Mouse (Mus musculus) thymus, postnatal 36 days (tissue): ENCODE data around the gene Lnx2.

Experiments used
- DNase-seq, 2 experiments: peaks; one replicate each; pipeline ENCODE4 v3.0.0; 2022; ENCODE audit warnings: mixed read lengths in 2 of 2

The Lnx2 gene

DNA sequence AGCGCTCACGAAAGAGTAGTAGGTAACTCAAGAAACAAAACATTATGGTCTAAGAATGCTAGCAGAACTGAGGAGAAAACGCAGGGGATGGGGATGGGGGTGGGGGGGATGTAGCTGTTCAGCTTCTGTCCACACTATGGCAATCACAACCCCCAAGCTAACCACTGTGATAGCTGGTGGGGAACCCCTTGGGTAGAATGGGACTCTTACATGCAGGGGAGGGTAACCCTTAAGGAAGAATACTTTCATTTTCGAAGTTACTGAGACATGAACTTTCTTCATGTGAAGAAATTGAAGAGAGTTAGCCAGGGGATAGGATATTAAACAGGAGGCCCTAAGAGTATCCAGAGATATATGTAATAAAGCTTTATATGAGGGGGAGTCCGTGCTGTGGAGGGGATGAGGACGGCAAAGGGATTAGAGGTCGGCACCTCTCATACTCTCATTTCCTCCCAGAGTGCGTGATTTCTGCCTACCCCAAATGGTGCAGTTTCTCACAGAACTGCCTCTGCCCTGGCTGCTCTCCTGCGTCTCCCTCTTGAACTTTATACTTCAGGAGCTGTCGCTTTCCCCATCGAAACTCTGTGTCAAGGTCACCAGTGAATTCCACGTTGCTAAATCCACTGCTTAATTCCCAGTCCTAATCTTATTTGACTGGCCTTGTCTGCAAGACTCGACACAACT is 25.4 kb downstream of the Lnx2 start:
- no peak for DNase-seq

DNA sequence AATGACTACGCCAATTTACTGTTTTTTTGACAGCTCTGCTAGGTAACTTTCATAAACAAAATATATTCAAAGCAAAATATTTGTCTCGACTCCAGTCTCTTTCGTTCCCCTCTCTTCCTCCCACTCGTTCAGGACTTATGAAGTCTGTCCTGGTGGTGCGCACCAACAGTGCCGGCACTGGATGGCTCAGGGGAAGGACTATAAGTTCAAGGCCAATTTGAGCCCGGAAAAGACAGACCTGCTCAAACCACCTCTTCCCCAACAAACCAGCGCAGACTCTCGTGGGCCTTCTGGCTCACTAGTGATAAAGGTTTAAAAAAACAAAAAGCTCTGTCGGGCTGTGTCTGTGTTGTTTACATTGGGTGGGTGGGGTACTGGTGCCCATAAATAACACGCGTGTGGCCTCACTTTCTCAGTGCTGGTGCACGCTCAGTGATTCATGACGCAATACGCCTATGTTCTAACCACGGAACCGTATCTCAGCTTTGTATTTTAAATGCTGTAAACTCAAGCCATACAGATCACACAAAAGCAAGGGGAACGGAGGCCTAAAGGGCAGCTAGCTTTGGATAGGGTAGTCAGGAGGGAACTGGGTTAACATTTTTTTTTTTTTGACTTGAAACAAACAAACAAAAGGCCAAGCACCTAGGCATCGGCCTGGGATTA is 26.7 kb downstream of the Lnx2 start:
- DNase-seq = no peak

DNA sequence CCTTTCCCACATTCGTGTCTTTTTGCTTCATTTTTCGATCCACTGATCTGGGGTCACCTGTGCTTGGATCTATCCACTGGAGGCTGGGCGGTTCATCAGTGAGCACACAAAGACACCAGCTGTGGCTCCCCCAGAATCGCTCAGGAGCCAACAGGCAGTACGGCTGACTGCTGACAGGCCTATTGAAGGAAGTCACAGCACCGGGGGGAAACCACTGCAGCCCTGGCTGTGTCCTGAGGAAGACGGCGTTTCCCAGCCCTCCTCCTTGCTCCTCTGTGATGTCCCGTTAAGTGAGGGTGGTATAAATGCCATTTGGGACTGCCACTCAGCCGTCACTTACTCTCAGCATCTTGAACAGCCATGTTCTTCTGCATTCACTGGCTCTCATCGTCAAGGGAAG is 30.5 kb downstream of the Lnx2 start:
- no peak for DNase-seq

DNA sequence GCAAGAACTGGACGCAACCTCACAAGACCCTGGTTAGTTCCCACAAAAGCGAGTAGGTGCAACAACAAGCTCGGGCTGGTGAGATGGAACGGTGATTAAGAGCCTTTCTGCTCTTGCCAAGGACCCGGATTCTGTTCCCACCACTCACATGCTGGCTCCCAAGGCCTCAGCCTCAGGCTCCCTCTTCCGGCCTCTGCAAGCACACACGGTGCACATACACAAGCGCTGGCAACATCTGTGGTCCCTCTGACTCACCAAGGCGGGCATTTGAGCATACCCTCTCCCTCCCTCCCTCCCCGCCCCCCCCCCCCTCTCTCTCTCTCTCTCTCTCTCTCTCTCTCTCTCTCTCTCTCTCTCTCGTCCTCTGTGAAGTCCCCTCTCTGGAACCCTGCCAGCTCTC is 31.1 kb downstream of the Lnx2 start:
- DNase-seq = no peak

DNA sequence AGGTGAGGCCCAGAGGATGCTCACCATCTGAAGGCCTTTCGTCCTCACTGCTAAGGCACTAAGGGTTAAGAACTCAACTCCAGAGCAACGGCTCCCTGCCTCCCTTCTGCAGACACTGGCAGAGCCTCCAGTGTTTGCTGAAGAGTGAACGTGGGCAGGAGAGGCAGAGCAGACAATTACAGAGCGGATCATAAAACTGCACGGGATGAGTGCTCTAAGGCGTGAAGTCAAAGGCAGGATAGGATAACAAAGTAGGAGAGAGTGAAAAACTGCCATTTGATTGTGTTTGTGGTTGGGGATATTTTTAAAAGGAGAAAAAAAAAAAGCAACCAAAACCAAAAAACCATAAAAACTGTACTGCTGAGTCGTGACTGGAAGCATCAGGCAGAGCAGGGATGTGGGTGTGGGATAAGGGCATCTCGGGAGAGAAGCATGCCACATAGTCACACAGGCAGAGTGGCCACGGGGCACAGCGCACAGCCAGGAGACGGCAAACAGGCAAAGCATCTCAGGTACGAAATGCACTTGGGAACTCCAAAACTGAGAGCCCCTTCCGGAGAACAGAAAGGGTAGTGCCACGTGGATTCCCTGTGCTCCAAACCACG is 33.0 kb downstream of the Lnx2 start:
- DNase-seq = no peak

DNA sequence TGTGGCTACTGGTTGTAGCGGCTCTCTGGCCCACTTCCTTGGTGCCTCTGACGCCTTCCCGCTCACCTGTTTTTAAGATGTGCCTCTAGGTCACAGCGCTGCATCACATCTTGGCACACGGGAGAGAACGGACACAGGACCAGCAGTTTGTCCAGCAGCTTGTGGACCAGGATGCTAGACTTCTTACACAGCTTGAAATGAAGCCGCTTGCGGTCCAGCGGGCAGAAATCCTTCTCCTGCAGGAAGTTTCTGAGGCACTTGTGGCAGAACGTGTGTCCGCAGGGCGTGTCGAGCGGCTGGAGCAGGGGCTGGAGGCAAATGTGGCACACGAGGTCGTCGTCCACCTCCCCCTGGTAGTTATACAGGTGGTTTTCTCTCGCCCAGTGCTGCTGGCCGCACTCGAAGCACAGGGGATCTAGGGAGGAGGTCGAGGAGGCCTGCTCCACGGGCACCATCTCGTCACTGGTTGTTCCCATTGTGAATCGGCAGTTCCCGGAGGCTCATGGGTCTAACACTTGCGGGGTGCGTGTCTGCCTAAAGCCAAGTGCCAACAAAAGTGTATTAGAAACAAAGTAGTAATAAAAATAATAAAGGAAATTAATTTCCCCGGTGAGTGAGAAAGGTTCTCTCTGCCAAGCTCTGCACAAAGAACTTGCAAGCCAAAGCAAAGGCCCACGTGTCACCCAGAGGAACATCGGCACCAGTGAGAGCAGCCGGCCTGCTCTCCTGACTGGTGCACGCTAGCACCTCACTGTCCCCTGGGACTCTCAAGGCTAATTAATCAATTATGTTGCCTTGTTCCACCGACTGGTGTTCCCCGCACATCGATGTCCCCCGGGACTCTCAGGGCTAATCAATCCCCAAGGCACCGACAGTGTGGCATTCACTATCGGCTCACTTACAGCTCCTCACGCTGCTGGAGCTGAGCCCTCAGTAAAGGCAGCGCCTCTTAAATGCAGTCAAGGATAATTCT is 34.1 kb downstream of the Lnx2 start:
- DNase-seq = no peak

DNA sequence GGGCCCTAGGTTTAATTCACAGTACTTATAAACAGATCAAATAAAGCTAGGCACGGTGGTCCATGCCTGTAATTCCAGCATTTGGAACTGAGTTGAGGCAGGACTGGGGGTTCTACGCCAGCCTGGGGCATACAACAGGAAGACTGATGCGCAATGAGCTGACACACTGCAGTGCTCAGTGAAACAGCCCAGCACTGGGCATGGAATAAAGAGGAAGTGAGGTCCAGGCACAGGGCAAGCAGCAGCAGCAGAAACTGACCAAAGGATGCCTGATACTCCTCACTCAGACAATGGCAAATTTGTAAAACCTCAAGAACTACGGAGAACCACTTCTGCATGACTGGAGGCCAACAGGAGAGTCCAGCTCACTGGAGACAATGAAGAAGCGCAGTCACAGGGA is 37.0 kb downstream of the Lnx2 start:
- DNase-seq = no peak

DNA sequence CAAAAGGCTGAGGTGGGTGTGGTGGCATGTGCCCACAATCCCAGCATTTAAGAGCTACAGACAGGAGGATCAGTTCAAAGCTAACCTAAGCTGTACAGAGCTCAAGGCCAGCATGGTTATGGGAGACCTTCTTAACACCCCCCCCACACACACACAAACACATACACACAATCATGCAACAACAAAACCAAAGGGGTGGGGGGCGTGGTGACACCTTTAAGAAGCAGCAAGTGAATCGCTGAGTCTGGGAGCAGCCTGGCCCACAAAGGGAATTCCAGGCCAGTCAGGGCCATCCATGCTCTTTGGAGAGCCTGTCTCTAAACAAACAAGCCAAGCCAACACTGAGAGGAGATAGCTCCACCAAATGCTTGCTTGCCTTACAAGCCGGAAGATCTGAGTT is 38.8 kb downstream of the Lnx2 start:
- DNase-seq = no peak

DNA sequence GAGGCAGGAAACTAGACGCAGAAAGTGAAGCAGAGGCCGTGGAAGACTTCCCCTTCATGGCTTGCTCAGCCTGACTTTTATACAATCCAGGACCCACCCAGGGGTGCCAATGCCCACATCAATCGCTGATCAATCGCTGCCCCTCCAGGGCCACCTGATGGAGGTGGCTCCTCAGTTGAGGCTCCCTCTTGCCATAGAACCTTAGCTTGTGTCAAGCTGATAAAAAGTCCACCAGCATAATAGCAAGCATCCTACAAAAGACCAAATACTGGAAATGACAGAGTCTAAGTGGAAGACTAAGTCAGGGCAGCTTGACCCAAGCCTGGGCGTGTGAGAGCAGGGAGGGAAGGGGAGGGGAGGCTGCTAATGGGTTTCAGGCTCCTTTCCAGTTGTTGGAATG is 39.7 kb downstream of the Lnx2 start:
- no peak for DNase-seq

DNA sequence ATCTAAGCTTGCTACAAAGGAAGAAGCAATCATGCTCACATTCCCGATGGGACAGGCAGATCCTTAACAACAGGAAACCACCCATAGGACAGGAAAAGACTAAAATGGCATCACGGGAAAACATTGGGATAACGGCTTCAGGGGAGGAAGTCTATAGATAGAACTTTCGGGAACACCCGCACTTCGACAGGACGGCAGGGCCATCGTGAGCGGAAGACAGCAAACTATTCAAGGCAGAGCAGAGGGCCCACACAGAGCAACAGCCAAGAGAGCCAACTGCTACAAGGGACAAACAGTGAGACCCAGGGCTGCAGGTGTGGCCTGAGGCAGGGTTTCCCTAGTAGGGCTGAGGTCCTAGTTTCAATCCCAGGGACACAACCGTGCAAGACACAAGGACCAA is 40.4 kb downstream of the Lnx2 start:
- no peak for DNase-seq

DNA sequence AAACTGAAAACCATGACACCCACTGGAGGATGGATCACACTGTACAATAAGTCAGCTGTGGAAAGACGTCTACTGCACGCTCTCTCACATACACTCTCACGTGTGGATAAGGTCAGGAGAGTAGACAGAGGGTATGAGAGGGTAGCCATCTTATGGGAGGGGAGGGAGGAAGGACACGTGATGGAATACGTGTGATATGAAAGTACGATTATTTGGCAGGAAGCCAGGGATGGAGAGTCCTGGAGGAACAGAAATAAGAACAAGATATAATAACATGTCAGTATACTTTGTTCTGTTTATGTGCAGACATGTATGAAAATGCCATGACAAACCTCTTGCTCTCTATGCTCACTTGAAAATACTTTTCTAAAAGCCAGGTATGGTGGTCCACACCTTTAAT is 41.1 kb downstream of the Lnx2 start:
- DNase-seq = no peak

DNA sequence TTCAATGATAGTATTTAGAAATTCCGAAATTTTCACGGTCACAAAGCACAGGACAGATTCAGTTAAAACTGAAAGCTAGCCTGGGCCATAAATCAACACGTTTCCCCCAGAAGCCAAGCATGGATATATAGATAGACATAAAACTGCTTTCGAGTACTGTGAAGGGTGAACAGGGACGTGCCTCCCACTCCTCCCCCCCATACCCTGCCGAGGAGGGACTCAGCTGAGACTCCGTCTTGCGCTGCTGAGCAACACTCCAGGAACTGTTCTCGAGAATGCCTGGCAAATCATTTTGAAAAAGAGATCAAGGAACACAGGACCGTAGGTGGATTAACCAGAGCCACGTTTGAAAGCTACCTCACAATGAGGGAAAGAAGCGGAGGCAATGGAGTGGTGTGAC is 42.1 kb downstream of the Lnx2 start:
- no peak for DNase-seq

DNA sequence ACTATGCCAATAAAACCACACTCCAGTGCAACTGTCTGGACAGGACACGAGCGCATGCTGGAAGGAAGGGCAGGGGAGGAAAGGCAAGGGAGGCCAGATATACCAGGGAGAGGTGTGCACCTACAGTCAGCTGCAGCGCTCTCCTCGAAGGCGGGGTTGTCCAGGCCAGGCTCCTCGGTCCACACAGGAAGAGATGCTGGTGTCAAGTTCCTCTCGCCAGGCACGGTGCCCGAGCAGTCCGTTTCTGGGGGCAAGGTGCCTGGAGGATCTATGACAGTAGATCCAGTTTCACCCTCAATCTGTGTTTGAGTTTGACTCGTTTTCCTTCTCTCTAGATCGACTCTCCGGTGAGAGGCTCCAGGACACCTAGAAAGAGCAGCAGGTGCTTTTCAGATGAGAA is 43.2 kb downstream of the Lnx2 start:
- no peak for DNase-seq

DNA sequence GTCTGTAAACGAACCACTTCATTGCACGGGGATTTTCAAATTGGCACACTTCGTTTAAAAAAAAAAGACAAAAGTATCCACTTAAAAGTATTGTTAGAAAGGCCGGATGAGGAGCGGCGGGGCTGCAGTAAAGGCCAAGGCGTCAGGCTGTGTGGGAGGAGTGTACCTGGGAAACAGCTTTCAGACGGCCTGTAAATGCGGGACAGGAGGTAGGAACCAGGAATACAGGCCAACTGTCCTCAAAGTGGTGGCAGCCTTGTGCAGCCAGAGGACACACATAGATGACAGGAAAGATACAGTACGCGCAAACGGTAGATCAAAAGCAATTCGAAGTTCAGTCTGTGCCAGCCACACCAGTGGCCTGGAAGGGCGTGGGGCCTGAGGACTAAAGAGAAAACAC is 45.1 kb downstream of the Lnx2 start:
- DNase-seq = no peak

DNA sequence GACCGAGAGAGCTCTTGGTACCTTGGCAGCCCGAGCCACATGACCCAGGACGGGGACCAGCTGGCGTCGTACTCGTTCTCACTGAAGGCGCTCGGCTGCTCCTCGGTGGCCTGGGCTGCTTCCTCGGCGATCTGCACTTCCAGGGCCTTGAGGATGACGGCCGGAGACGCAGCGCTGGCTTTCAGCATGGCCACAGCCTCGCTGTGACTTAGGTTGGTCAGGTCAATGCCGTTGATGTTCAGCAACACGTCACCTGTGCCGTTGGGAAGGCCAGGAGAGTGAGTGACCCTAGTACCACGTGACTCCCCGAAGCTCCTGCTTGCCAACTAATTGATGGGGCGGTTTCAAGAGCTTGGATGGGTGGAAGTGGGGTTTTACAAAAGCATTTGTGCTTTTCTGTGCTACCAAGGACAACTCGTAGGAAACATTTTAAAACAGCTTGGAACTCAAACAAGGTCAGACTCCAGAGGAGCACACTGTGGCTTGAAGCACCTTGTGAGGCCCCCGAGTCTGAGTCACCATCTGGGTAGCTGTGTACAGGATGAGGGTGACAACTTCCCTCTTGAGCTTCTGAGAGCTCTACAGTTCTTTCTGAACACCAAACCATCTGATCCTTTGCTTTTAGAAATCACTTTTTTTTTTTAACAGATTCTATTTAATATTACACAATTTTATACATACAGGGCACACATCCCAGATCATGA is 51.9 kb downstream of the Lnx2 start:
- no peak for DNase-seq

DNA sequence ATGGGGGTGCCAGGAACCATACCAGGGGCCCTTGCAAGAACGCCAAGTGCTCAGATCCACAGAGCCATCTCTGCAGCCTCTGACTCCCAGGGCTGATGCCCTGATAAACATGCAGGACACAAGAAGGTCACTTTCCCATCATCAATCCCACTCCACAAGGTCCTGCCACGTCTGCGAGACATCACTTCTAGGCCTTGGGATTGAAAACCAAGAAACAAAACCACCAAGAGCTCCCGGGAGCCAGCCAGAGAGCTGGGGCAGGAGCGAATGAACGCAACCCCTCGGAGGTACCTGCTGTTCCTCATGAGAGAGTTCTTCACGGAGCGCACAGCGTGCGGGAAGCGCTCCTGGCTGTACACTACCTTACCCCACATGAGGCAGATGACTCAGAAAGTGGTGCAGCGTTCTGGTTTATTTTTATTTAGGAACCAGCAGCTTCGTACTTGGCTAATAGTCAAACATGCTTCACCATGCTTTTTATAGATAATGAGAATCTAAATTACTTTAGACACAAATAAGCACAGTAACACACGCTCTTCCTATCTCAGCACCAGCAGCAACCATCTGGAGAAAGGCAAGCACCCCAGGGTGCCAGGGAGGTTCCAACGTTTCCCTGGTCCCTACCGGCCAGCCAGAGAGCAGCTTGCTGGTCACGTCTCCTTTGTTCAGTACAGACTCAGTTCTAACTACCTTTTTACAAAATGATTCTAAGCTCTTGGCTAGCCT is 53.0 kb downstream of the Lnx2 start:
- DNase-seq = no peak

DNA sequence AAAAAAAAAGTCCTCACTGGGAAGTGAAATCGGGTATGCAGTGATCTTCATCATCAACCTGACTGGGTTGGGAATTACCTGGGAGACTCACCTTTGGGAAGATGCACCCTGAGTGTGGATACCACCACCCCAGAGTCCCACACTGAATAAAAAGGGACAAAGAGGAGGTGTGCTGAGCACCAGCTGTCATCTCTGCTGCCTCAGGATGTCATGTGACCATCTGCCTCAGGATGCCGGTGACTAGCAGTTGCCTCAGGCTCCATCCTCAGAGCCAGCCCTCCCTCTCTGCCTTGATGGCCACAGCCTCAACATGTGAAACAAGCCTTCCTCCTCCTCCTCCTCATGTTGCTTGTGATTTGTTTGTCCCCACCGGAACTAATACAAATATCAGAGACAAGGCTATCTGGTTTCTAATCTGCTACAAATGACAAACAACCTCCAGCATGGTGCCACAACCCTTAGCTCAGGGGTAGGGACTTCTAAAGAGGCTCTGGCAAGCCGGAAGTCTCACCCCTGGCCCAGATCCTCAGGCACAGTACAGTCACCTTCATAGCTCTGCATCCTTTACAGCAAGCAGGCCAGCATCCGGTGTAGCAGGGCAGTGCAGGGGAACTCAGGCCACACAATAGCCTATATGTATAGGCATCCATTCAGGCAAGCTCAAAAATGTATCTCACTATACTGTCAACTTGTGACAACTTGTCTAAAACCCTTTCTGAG is 54.7 kb downstream of the Lnx2 start:
- DNase-seq = no peak

DNA sequence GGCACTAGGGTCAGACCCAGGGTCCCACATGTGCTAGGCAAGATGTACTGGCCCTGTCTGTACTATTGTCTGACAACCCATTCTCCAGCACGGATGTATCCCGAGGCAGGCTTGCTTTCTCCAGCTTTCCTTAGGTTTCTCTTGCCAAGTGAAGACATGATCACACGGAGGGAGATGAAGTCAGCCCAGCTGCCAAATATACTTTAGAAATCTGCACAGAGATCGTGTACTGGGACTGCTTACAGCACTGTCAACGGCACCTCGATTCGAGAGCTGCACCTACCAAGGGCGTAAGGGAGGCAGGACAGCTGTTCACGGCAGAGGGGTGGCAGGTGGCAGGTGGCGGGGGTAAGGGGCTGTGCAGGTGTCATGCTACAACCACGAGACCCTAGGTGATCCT is 55.8 kb downstream of the Lnx2 start:
- no peak for DNase-seq

DNA sequence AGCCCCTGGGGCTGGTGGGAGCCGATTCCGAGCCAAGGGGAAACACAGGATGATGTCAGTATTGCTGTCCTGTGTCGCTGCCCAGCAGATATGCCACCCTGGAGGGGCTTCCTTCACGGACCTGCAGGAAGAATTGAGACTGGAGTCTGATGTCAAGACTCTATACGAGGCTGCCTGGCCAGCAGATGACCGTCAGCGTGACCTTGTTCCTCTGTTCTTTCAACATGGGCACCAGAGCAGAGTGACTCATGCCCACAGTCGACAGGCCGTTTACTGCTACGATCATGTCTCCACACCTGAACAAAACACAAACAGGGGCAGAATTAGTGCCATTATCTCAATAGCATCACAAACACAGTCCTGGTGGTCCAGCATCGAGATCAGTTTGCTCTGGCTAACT is 57.6 kb downstream of the Lnx2 start:
- no peak for DNase-seq

DNA sequence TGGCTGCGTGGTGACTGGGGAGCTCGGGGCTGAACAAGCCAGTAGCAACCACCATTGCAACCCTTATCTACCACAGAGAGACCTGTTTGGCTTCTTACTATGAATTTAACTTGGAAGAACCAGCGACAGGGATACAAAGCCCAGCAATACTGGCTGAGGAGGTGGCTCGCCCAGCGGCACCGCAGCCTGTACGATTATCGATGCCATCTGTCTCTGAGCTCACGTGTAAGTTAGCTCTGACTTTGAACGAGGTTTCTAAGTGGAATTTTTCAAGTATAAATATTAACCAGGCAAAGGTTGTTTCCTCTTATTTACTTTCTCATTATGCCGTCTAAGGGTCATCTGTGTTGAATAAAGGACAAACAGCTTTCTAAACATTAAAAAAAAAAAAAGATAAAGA is 58.9 kb downstream of the Lnx2 start:
- DNase-seq = no peak

DNA sequence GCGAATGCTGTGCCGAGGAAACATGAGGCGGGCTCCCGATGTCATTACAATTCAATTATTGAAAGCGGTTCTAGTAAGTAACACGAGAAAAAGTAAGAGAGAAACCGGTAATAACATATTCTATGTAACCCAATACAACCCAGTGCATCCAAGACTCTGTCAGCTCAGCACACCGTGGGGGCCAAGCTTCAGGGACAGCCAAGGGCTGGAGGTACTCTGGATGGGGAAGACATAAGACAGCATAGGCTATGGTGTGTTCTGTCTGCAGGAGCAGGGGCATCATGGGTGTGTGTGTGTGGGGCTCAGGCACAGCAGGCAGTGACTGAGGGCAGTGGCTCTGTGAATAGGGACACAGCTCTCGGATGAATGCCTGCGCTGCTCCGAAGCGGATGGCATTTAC is 59.8 kb downstream of the Lnx2 start:
- DNase-seq = no peak
